Mouse (Mus musculus): ENCODE measurements around the gene Tmem216.

Tmem216 gene

DNA sequence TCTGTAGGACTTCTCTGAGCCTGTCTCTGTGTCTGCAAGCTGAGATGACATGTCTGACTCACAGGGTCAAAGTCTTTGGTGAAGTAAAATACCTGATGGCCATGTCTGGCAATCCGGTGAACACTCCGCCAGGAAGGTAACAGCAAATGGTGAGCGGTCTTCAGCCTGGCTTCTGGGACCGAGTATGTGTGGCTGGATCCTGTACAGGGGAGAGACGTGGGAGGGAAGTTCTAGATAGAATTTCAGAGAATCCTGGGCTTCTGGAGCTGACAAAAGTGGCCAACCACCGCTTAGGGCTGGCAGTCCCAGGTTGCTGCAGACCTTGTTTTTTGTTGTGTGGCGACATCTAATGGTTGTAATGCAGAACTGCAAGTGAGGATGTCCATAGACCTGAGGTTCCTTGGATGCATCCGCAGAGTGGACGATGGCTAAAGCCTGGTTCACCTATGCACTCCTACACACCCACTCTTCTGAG lies 69.7 kb downstream of the Tmem216 start:
- DNase-seq (ENCODE audit: low spot score): peak; percentile 69

Data from yolk sac, embryonic 10.5 days (tissue).